Mouse (Mus musculus) retina, adult 2 months (tissue): ENCODE measurements at regions not wholly inside any gene's neighbourhood (a gene's known extent, or its start where the extent isn't known, plus 50 kb on each side); places are given as distances from the start of the nearest gene placed in this dataset.

Experiments
- DNase-seq: peaks from one replicate; pipeline ENCODE4 v3.0.0-alpha.2; 2012; ENCODE audit warnings: low read depth, low spot score

DNA sequence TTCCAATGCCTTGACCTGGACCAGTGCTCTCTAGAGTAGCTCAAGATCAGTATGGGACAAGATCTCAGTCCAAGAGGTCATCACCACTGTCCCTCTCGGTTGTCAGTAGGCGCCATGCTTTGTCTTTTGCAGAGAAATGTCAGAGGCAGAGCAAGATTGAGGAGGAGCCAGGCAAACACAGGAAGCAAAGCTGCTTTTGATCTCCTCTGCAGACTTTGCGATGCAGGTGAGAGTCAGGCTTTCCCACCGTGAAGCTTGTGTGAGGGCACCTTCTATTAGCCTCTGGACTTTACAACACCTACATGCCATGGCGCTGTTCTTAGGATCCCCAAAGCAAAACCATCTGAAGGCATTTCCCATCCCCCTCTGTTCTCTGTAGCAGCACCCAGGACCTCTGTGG, 68.0 kb upstream of the Ppm1b start:
- no peak for DNase-seq

DNA sequence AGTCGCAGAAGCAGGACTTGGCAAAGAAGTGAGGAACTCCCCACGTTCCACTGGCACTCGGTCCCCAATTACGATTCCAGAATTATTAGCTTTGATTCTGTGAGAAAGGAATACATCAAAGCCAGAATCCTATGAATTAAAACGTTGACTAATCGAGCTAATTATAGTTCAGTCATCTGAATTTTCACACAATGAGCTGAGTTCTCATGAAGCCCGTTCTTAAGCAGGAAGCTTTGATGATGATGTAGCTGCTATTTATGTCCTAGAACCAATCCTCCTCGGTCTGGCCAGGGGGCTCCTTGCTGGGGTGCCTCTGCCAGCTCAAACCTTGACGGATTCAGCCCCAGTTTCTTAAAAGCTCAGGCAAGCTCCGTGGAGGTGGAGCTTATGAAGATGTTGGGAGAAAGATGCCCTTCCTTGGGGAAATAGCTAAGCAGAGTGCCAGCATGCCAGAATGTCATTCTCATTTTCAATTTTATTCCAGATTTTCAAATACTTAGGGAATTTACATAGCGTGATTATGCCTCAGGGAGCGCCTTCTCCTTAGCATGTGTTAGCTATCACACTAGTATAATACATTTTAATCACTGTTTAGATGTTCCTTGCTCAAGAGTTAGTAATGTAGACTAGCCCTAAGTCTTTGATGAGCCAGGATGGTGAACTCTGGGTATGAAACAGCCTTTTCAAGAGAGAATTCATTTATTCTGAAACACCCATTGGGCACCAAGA, 65.5 kb upstream of the Ppm1b start:
- no peak for DNase-seq

DNA sequence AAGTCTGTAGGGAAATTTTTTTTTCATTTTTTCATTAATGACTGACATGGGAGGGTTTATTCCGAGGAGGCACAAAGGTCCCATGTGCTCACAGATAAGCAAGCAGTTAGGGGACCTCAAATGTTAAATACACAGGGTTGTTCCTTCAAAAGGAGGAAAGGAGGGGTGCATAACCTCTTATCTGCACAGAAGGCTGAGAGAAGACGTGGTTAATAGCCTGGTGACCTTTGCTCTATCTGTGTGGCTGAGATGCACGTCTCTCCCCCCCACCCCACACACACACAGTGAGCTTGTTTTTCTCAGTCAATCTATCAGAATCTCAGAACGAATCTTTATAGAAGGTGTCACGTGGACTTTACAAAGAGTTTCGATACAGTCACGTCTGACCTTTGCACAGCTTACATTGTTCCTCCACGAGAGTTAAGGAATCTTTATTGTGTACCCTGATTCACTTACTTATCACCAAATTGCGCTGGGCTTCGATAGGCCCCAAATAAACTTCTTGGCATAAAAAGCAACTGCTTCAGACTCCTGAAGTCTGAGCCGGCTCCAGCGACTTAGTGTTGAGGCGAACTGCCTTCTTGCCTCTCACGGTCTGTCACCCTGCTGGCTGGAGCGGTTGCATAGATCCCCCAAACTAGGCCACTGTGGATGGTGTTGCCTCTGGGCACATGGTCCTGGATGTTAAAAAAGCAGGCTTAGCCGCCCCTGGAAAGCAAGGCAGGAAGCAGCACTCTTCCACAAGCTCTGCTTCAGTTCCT, 63.1 kb upstream of the Ppm1b start:
- no peak for DNase-seq

DNA sequence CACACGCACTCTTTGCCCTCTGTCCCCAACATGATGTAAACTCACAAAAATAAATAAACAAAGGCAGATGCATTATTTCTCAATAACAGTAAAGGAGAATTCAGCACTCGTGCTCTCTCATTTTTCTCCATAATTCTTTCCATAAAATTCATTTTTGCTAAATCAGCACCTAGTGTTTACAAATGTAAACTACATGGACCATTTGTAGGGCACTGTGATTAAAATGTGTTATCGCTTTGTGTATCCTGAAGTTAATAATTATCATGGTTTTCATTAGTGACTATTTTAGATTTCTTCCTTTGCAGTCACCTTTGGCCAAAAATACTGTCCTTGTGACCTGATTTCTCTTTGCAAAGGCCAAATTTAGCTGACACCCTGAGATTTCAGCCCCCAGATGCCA, 61.0 kb upstream of the Ppm1b start:
- DNase-seq: no peak

DNA sequence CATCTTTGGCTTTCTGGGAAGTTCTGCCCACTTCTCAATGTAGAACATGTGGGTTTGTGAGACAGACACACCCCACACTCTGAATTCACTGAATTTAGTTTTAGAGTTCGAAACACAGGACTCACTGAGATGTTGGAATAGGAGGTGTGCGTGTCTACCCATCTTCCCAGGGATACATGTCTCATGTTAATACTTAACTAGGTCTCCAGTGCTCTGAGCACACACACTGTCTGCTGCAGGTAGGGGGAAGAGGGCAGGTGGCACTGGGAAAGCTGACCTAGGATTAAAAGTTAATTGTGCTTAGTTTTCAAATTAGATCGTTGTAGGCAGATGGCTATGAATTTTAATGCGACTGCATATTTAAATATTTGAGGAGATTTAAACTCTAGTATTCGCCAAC, 60.0 kb upstream of the Ppm1b start:
- DNase-seq: no peak

DNA sequence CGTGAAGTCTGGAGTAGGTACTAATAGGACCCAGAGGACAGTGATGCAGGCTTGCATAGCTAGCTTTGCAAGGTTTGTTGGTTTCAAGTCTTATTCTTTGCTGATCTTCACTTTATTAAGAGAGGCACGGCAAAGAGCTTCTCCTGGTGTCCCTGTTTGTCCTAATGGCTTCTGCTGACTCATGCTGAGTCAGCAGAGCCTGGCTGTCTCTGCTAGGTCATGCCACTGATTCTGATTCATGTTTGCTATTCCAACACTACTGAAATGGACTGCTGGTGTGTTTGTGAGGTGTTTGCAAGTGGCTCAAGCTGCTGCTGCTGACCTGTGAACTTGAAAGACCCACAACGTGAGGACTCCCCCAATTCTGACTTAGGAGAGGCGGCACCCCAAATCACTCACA, 58.1 kb upstream of the Ppm1b start:
- no peak for DNase-seq

DNA sequence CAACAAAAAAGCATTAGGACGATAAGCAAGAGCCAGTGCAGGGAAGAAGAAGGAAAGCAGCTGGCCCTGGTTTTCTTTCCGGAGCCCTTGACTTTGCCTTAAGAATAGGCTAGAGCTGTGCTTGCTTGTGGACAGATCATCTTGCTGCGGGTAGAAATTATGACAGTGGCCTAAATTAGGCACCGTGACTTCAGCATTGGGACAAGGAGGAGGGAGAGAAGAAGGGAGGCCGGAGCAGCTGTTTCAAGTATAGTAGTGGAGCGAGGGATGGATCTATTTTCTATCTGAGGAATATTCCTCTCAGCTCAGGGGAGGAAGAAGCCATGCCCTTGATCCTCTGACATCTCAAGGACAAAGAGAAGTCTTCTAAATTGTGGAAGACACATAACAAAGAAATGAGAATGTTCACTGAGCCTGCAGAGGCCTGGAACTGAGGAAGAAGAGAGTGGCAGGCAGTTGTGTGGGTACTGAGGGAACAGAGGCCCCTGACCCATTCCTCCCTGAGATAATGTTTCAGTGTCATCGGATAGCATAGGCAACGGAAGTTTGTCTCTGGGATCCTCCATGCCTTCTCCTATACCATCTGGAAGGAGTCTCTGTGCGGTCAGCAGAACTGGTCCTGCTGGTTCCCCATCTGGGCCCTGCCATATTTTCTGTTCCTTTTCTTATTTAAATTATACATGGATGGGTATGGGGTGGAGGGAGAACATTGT, 52.8 kb upstream of the Ppm1b start:
- DNase-seq: no peak
